Mouse (Mus musculus) embryonic stem cell, embryonic (primary cell): Measurements from ENCODE around the gene Clpp.

ENCODE experiments used
- CTCF ChIA-PET, 4 experiments: fragments of 300-600 bp in 2 of 4; fragments of 350-600 bp in 2 of 4; sonication (Branson Sonifier 250); formaldehyde crosslinking; loops; one replicate each; lab custom pipeline; 2022; ENCODE audit warnings: inconsistent platforms in 2 of 4; lab: Charles Lee
- POLR2A ChIA-PET, 4 experiments: fragments of 300-600 bp in 2 of 4; fragments of 350-600 bp in 2 of 4; sonication (Branson Sonifier 250); formaldehyde crosslinking; loops; one replicate each; lab custom pipeline; 2022; ENCODE audit warnings: antibody characterized with exemption in 4 of 4, inconsistent platforms in 1 of 4; lab: Charles Lee

The Clpp gene

GRCm38 (mm10) chr17:57032854-57033253, 42.7 kb downstream of the Clpp start:
- ChIA-PET POLR2A (interaction anchor here in 3 of 4 experiments (0.9 to 8.2 kb wide), 33 partner anchors 8 to 571 kb away, joined by 3 to 122 read pairs (median 14); partner anchors contain the start of genes Alkbh7 (in 2 of the 3), Crb3 (in 2 of the 3), Gm17949 (in 2 of the 3) and Gtf2f1 (in 2 of the 3)), CTCF (interaction anchor here in 1 of 4 experiments (0.6 to 2.3 kb wide), 7 partner anchors 10 to 296 kb away, joined by 3 to 25 read pairs (median 3); partner anchors contain the start of genes Alkbh7, Gm17949 and Gtf2f1)

GRCm38 (mm10) chr17:57038978-57039377, 48.9 kb downstream of the Clpp start:
- POLR2A ChIA-PET = interaction anchor here in 3 of 4 experiments (0.6 to 3.7 kb wide), 22 partner anchors 7 to 221 kb away, joined by 3 to 28 read pairs (median 3); partner anchors contain the start of genes Alkbh7 (in 2 of the 3), Gm17949 (in 2 of the 3), Gtf2f1 (in 2 of the 3) and Khsrp (in 2 of the 3)
- CTCF ChIA-PET = interaction anchor here (0.6 to 2.5 kb wide), 33 partner anchors 9 to 751 kb away, joined by 3 to 15 read pairs (median 3); partner anchors contain the start of genes Alkbh7 (in 4 of the 4), Clpp (in 1 of the 4), Gm17949 (in 1 of the 4) and Gtf2f1 (in 1 of the 4)

GRCm38 (mm10) chr17:57041554-57041953, 51.4 kb downstream of the Clpp start, which contains the start of gene Slc25a41:
TSS of gene Slc25a41 (minus strand) at chr17:57041654.
- ChIA-PET CTCF (interaction anchor here in 2 of 4 experiments (0.6 to 1.2 kb wide), 4 partner anchors 10 to 90 kb away, joined by 3 to 6 read pairs (median 3); partner anchors contain the start of gene Khsrp (in 1 of the 2)), POLR2A (interaction anchor here in 3 of 4 experiments (1.0 to 3.7 kb wide), 6 partner anchors 9 to 31 kb away, joined by 3 to 28 read pairs (median 4); partner anchors contain the start of genes Gtf2f1 (in 2 of the 3), Khsrp (in 2 of the 3), Crb3 (in 1 of the 3) and Gm17949 (in 1 of the 3))
